Comparison of ENCODE assay signal across 9 mouse cellular contexts in genomic region chr8:79374410-79374809, GRCm38 (mm10). TPM values are rescaled to one million over a fixed set of nuclear protein-coding genes. Genes with fewer than 3 reads are reported as not detected.
DNase-seq lines count a peak whose midpoint lies in the region; ATAC-seq and TF ChIP-seq lines count a peak whose summit lies in the region.
"Had no signal": no experiment of that assay in that cellular context is flagged by ENCODE, and none has a peak within 500 bp of the region (broad histone marks: within the 10 kb centered on the region; RNA-seq: fewer than 3 reads in every experiment).

No protein-coding gene starts in this region.

- H3K4me1 ChIP-seq in forebrain, embryonic 12.5 days = peaks cover 20% of the 10 kb centered on the region
- peaks cover 20% of the 10 kb centered on the region for H3K4me1 ChIP-seq in forebrain, embryonic 10.5 days
- H3K4me1 ChIP-seq in lung, embryonic 14.5 days (ENCODE audit: insufficient read depth) = peaks cover 14% of the 10 kb centered on the region
- peaks cover 59% of the 10 kb centered on the region for H3K4me1 ChIP-seq in heart, embryonic 13.5 days
- peaks cover 67% of the 10 kb centered on the region for H3K4me1 ChIP-seq in megakaryocyte, embryonic 14.5 days

- H3K9ac ChIP-seq in forebrain, embryonic 12.5 days = no peak overlapping the region
- H3K9ac ChIP-seq in lung, embryonic 14.5 days = no peak overlapping the region
- H3K9ac ChIP-seq in heart, embryonic 13.5 days = no peak overlapping the region

- whole genome bisulfite sequencing in forebrain, embryonic 12.5 days = 74% methylated on average over 5 of the region's 5 CpGs
- WGBS in forebrain, embryonic 10.5 days = 76% methylated on average over 5 of the region's 5 CpGs
- 48% methylated on average over 5 of the region's 5 CpGs for WGBS in lung, embryonic 14.5 days
- 33% methylated on average over 5 of the region's 5 CpGs for WGBS in heart, embryonic 13.5 days

- H3K27ac ChIP-seq in forebrain, embryonic 12.5 days = peak overlapping the region; percentile 50; the same call in 1 of the 2 replicates
- H3K27ac ChIP-seq in forebrain, embryonic 10.5 days = no peak overlapping the region
- peak overlapping the region; percentile 48 for H3K27ac ChIP-seq in lung, embryonic 14.5 days (ENCODE audit: low read depth)
- H3K27ac ChIP-seq in heart, embryonic 13.5 days (replicated peaks) = peak overlapping the region; percentile 77

- no peak for TF ChIP-seq CTCF in lung, embryonic 14.5 days (IDR thresholded peaks at IDR 0.05; ENCODE audit: low read depth)

- intact Hi-C loops in gastrocnemius, postnatal 36 days (cut with DNase I) = no loop called here

- no peak overlapping the region for H3K4me2 ChIP-seq in forebrain, embryonic 12.5 days
- no peak overlapping the region for H3K4me2 ChIP-seq in lung, embryonic 14.5 days
- H3K4me2 ChIP-seq in heart, embryonic 13.5 days = peak overlapping the region; percentile 49

- H3K27me3 ChIP-seq in forebrain, embryonic 12.5 days = no peaks in the 10 kb centered on the region
- no peaks in the 10 kb centered on the region for H3K27me3 ChIP-seq in forebrain, embryonic 10.5 days (ENCODE audit: poor library complexity, severe bottlenecking)
- no peaks in the 10 kb centered on the region for H3K27me3 ChIP-seq in lung, embryonic 14.5 days (ENCODE audit: insufficient read depth, low read length)
- no peaks in the 10 kb centered on the region for H3K27me3 ChIP-seq in heart, embryonic 13.5 days (replicated peaks)
- no peaks in the 10 kb centered on the region for H3K27me3 ChIP-seq in megakaryocyte, embryonic 14.5 days (replicated peaks)

- peaks cover 27% of the 10 kb centered on the region for H3K36me3 ChIP-seq in forebrain, embryonic 12.5 days (replicated peaks)
- H3K36me3 ChIP-seq in forebrain, embryonic 10.5 days (replicated peaks) = peaks cover 41% of the 10 kb centered on the region
- peaks cover 37% of the 10 kb centered on the region for H3K36me3 ChIP-seq in lung, embryonic 14.5 days (ENCODE audit: insufficient read depth)
- H3K36me3 ChIP-seq in heart, embryonic 13.5 days = peaks cover 36% of the 10 kb centered on the region
- H3K36me3 ChIP-seq in megakaryocyte, embryonic 14.5 days (replicated peaks; ENCODE audit: low read length) = peaks cover 14% of the 10 kb centered on the region

- H3K9me3 ChIP-seq in forebrain, embryonic 12.5 days = no peaks in the 10 kb centered on the region
- H3K9me3 ChIP-seq in forebrain, embryonic 10.5 days = no peaks in the 10 kb centered on the region
- no peaks in the 10 kb centered on the region for H3K9me3 ChIP-seq in lung, embryonic 14.5 days (ENCODE audit: low read depth, low read length)
- H3K9me3 ChIP-seq in heart, embryonic 13.5 days = no peaks in the 10 kb centered on the region
- no peaks in the 10 kb centered on the region for H3K9me3 ChIP-seq in megakaryocyte, embryonic 14.5 days

- no peak overlapping the region for H3K4me3 ChIP-seq in forebrain, embryonic 12.5 days (replicated peaks)
- H3K4me3 ChIP-seq in forebrain, embryonic 10.5 days = no peak overlapping the region
- H3K4me3 ChIP-seq in lung, embryonic 14.5 days (ENCODE audit: low read depth, low read length) = no peak overlapping the region
- H3K4me3 ChIP-seq in heart, embryonic 13.5 days = no peak overlapping the region
- peak overlapping the region; percentile 87 for H3K4me3 ChIP-seq in megakaryocyte, embryonic 14.5 days (replicated peaks)
- H3K4me3 ChIP-seq: erythroblast, embryonic 14.5 days had no signal

- no peak for DNase-seq in forebrain, embryonic 10.5 days (ENCODE audit: extremely low spot score, low spot score)
- DNase-seq in lung, embryonic 14.5 days = peak; percentile 48
- no peak for DNase-seq in lung, postnatal 25 days (ENCODE audit: low spot score)
- DNase-seq in gastrocnemius, postnatal 36 days = no peak
- no peak for DNase-seq in frontal cortex, postnatal 10 days (ENCODE audit: low spot score in 2 of 2)

- ATAC-seq in forebrain, embryonic 12.5 days (ENCODE audit: low FRiP score) = no peak
- ATAC-seq in lung, embryonic 14.5 days (ENCODE audit: insufficient read depth) = 0 out of 2 replicates have a peak, but pooled peaks have one; percentile 63
- no peak for ATAC-seq in heart, embryonic 13.5 days (ENCODE audit: extremely low read depth, insufficient number of reproducible peaks, low FRiP score, low TSS enrichment)

RNA-seq across cellular contexts. Expression of gene Smad1, which starts 24.9 kb away (rescaled TPM):
- polyA plus RNA-seq in forebrain, embryonic 12.5 days (2016; fragmentation: Nextera tagmentation; extraction: Ambion mirVana) = 63.7 and 63.8 TPM in 2 replicates
- 39.4 TPM in 2 replicates for polyA plus RNA-seq in forebrain, embryonic 10.5 days (2016; fragmentation: Nextera tagmentation; extraction: Ambion mirVana)
- polyA plus RNA-seq in lung, embryonic 14.5 days (2014; fragmentation: Nextera tagmentation; extraction: Ambion mirVana) = 52.1 and 52.2 TPM in 2 replicates
- 19.0 and 20.2 TPM in 2 replicates for polyA plus RNA-seq in heart, embryonic 13.5 days (2015; fragmentation: Nextera tagmentation; extraction: Ambion mirVana)
- polyA plus RNA-seq in megakaryocyte, embryonic 14.5 days (2012; ENCODE audit: insufficient read depth, low replicate concordance) = 8.0 and 25.1 TPM in 2 replicates
- 10 to 100 TPM in 1 of 2 experiments, 1 to 10 TPM in 1; 8.8 to 10.4 TPM for total RNA-seq in gastrocnemius, postnatal 36 days (2021)
